Mouse (Mus musculus) limb, embryonic 15.5 days (tissue): Measurements from ENCODE around the gene Adck1. TPM values are rescaled to one million over a fixed set of nuclear protein-coding genes. Genes with fewer than 3 reads are reported as not detected.

Experiments used
- ATAC-seq: fragments of 200-750 bp; cut with Nextera tagmentation; 2 replicates; pipeline ENCODE4 v1.8.0; 2017; ENCODE audit warnings: low read depth, moderate TSS enrichment; ENCODE audit not compliant: insufficient number of reproducible peaks, low FRiP score, low TSS enrichment
- H3K27ac ChIP-seq: fragments of 300-500 bp; sonication (generic); 2 replicates; pipeline ENCODE4 v1.5.1; 2015; ENCODE audit warnings: moderate library complexity, mild to moderate bottlenecking, inconsistent platforms
- H3K27me3 ChIP-seq: fragments of 300-500 bp; sonication (generic); 2 replicates; pipeline ENCODE4 v1.6.1; 2015; ENCODE audit warnings: inconsistent platforms
- H3K36me3 ChIP-seq: fragments of 300-500 bp; sonication (generic); 2 replicates; pipeline ENCODE4 v1.6.1; 2015; ENCODE audit warnings: inconsistent platforms
- H3K4me1 ChIP-seq: fragments of 300-500 bp; sonication (generic); 2 replicates; pipeline ENCODE4 v1.6.1; 2015; ENCODE audit warnings: inconsistent platforms
- H3K4me2 ChIP-seq: fragments of 300-500 bp; sonication (generic); 2 replicates; pipeline ENCODE4 v1.6.1; 2015; ENCODE audit warnings: mild to moderate bottlenecking, inconsistent platforms
- H3K4me3 ChIP-seq: fragments of 300-500 bp; sonication (generic); 2 replicates; pipeline ENCODE4 v1.5.1; 2015; ENCODE audit warnings: mild to moderate bottlenecking, inconsistent platforms
- H3K9ac ChIP-seq: fragments of 300-500 bp; sonication (generic); 2 replicates; pipeline ENCODE4 v1.6.1; 2015; ENCODE audit warnings: inconsistent platforms
- H3K9me3 ChIP-seq: fragments of 300-500 bp; sonication (generic); 2 replicates; pipeline ENCODE4 v1.6.1; 2016; ENCODE audit warnings: inconsistent platforms
- WGBS: fragments of 180-500 bp; shearing (Covaris S2); methylation state at CpG from one replicate; pipeline ENCODE4 v1.1.7; 2015; 5-methylcytosine and 5-hydroxymethylcytosine counted together
- polyA plus RNA-seq: library from polyadenylated mRNA; unstranded; fragments of >200 nt; fragmentation: Nextera tagmentation; extraction: Ambion mirVana; gene quantifications from 2 replicates; pipeline ENCODE4 v1.2.1, GENCODE M21; 2015

Gene Adck1
- polyA plus RNA-seq, 1 experiment from 2014 or later = 18.7 TPM

DNA sequence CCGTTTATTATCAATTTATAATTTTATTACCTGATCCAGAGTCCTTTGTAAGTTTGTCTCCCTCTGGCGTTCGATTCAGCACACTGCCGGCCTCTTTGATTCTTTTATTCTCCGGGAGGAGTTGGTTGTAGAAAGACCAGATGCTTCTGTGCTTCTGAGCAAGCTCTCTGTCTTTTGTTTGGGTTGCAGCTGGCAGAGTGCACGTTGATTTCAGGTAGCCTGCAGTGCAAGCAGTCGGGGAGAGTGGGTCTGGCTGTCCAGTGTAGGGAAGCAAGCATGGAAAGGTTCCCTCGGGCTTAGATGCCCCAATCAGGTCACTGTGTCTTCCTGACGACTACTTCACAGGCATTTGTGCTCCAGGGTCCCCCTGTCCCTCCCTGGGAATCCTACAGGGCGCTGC, 16.5 kb downstream of the Adck1 start:
- H3K27me3 ChIP-seq = no peaks in the 10 kb centered on the region
- no peaks in the 10 kb centered on the region for H3K9me3 ChIP-seq
- no peak overlapping the region for H3K4me2 ChIP-seq
- no peaks in the 10 kb centered on the region for H3K4me1 ChIP-seq
- H3K4me3 ChIP-seq = no peak overlapping the region
- ATAC-seq = no peak
- no peak overlapping the region for H3K9ac ChIP-seq
- no peak overlapping the region for H3K27ac ChIP-seq
- H3K36me3 ChIP-seq = peaks cover 12% of the 10 kb centered on the region; the same call in 1 of the 2 replicates
- 33% methylated on average over 10 of the region's 10 CpGs for WGBS

GRCm38 (mm10) chr12:88378256-88378655, 17.9 kb downstream of the Adck1 start:
- 93% methylated on average over 2 of the region's 2 CpGs for WGBS
- no peak overlapping the region for H3K4me2 ChIP-seq
- H3K9me3 ChIP-seq = no peaks in the 10 kb centered on the region
- no peaks in the 10 kb centered on the region for H3K4me1 ChIP-seq
- H3K9ac ChIP-seq = no peak overlapping the region
- no peaks in the 10 kb centered on the region for H3K27me3 ChIP-seq
- ATAC-seq = no peak
- H3K4me3 ChIP-seq = no peak overlapping the region
- no peak overlapping the region for H3K27ac ChIP-seq
- H3K36me3 ChIP-seq = peaks cover 12% of the 10 kb centered on the region; the same call in 1 of the 2 replicates

DNA sequence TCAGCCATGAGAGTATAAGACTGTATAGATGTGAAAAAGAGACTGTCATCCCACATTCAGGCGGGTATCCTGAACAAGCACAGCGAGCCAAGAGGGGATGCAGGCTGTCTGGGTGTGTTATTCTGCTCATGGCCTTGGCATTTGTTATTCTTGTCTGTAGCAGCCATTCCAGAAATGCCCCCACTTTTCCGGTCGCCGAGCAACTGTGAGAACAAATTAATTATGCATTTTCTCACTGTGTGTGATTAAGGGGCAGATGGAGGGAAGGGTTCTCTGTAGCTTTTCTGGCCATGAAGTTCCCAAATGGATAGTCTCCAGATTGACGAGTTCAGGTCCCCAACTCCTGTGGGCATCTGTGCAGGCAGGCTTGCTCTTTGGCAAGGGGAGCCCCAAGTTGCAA, 28.5 kb downstream of the Adck1 start:
- Histone ChIP-seq H3K4me3 (no peak overlapping the region), H3K4me1 (no peaks in the 10 kb centered on the region), H3K9me3 (no peaks in the 10 kb centered on the region), H3K27ac (no peak overlapping the region), H3K9ac (no peak overlapping the region), H3K27me3 (no peaks in the 10 kb centered on the region), H3K36me3 (peaks cover 4% of the 10 kb centered on the region), H3K4me2 (no peak overlapping the region)
- ATAC-seq = no peak
- 84% methylated on average over 6 of the region's 6 CpGs for WGBS

DNA sequence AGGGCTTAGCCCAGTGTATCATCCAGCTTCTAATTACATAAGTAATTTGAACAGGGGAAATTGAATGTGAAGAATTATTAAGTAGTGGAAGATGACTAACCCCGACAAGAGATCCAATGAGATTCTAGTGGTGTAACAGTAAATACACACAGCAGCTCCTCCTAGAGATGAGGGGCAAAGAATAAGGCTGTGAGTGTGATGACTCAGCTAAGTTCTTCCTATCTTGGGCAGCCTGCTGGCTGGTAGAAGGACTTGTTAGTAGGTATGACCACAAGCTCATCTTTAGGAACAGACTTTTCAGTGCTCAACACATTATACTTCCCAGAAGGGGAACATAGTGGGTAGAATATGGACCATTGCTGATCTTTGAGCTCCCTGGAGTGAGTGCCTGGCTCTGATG, 38.3 kb downstream of the Adck1 start:
- WGBS = 89% methylated on average over 1 of the region's 1 CpGs
- no peak for ATAC-seq

GRCm38 (mm10) chr12:88403541-88403940, 43.2 kb downstream of the Adck1 start:
- peaks cover 8% of the 10 kb centered on the region; the same call in 1 of the 2 replicates for H3K36me3 ChIP-seq
- WGBS = 41% methylated on average over 5 of the region's 5 CpGs
- no peak for ATAC-seq
- no peak overlapping the region for H3K27ac ChIP-seq
- no peaks in the 10 kb centered on the region for H3K4me1 ChIP-seq
- no peak overlapping the region for H3K4me2 ChIP-seq
- H3K27me3 ChIP-seq = no peaks in the 10 kb centered on the region
- H3K9ac ChIP-seq = no peak overlapping the region
- no peaks in the 10 kb centered on the region for H3K9me3 ChIP-seq
- no peak overlapping the region for H3K4me3 ChIP-seq

More for the DNA sequence above, 38.3 kb downstream of the Adck1 start:
- Histone ChIP-seq H3K9me3 (no peaks in the 10 kb centered on the region), H3K27me3 (no peaks in the 10 kb centered on the region), H3K9ac (no peak overlapping the region), H3K4me1 (no peaks in the 10 kb centered on the region), H3K4me2 (no peak overlapping the region), H3K27ac (no peak overlapping the region), H3K36me3 (peaks cover 8% of the 10 kb centered on the region; the same call in 1 of the 2 replicates), H3K4me3 (no peak overlapping the region)

DNA sequence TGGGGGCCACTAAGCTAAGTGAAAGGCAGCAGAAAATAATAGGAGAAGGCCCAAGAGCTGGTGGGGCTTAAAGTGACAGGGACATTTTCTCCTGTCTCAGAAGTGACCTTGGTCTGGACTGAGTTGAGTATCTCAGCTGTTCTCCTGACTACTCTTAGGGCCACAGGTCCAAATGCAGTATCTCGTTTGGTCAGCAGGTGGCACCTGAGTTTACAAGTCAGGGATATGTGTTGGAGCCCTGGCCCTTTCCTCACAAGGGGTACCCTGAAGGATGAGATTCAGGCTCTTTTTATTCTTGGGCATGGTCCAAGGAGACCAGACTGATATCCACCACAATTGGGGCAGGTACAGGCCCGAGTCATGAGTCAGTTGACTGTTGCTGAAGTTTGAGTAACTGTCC, 44.8 kb downstream of the Adck1 start:
- WGBS = 33% methylated on average over 2 of the region's 2 CpGs
- H3K9me3 ChIP-seq = no peaks in the 10 kb centered on the region
- H3K27ac ChIP-seq = no peak overlapping the region
- ATAC-seq = no peak
- no peak overlapping the region for H3K9ac ChIP-seq
- H3K27me3 ChIP-seq = no peaks in the 10 kb centered on the region
- peaks cover 8% of the 10 kb centered on the region; the same call in 1 of the 2 replicates for H3K36me3 ChIP-seq
- no peak overlapping the region for H3K4me3 ChIP-seq
- no peaks in the 10 kb centered on the region for H3K4me1 ChIP-seq
- no peak overlapping the region for H3K4me2 ChIP-seq

DNA sequence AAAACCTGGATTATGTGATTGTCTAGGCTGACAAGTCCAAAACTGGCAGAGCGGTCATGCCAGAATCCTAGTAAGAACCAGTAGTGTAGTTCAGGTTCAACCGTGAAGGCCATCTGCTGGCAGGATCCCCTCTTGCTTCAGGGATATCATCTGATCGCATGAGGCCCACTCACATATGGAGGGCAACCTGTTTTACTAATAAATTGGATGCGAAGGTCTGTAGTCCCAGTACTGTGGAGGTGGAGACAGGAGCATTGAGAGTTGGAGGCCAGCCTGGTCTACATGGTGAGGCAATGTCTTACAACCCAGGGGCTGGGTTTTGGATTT, 47.6 kb downstream of the Adck1 start:
- H3K9ac ChIP-seq = no peak overlapping the region
- WGBS = 86% methylated on average over 4 of the region's 4 CpGs
- no peaks in the 10 kb centered on the region for H3K4me1 ChIP-seq
- no peak overlapping the region for H3K27ac ChIP-seq
- no peaks in the 10 kb centered on the region for H3K9me3 ChIP-seq
- ATAC-seq = no peak
- H3K36me3 ChIP-seq = peaks cover 14% of the 10 kb centered on the region; the same call in 1 of the 2 replicates
- no peak overlapping the region for H3K4me3 ChIP-seq
- no peaks in the 10 kb centered on the region for H3K27me3 ChIP-seq
- H3K4me2 ChIP-seq = no peak overlapping the region

DNA sequence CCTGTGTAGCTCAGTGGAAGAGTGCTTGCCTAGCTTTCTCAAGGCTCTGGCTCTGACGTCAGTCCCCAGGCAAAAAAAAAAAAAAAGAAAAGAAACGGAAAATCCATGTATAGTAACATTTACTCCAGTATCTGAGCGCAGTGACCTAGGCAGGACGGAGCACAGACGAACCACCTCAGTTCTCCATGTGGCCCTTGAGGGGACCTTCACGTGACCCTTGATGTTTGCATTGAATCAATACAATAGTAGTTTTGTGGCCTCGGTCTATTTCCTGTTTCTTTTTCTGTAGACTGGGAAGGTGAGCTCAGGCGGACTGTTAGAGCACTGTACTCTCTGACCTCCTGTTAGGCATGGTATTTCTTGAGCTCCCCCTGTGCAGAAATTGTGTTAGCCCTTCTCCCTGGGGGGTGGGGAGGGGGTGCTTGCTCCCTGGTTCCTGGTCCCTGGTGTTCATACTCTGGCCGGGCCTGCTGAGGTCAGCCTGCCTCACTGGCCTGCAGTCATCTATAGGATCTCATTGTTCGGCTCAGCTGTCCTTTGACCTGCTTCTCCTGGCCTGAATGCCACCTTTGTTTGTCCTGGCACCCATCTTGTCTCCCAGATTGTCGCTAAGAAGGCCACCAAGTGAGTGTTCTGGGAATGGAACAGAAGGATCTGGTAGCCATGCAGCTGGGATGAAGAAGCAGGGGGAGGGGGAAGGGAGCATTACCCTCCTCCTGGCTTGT, 48.1 kb downstream of the Adck1 start:
- H3K4me2 ChIP-seq = no peak overlapping the region
- H3K27ac ChIP-seq = no peak overlapping the region
- H3K27me3 ChIP-seq = no peaks in the 10 kb centered on the region
- H3K9me3 ChIP-seq = no peaks in the 10 kb centered on the region
- H3K4me3 ChIP-seq = no peak overlapping the region
- 67% methylated on average over 11 of the region's 11 CpGs for WGBS
- H3K4me1 ChIP-seq = no peaks in the 10 kb centered on the region
- no peak for ATAC-seq
- peaks cover 14% of the 10 kb centered on the region; the same call in 1 of the 2 replicates for H3K36me3 ChIP-seq
- H3K9ac ChIP-seq = no peak overlapping the region

GRCm38 (mm10) chr12:88413239-88413638, 52.9 kb downstream of the Adck1 start:
- 87% methylated on average over 1 of the region's 1 CpGs for WGBS
- no peaks in the 10 kb centered on the region for H3K4me1 ChIP-seq
- no peak overlapping the region for H3K4me3 ChIP-seq
- H3K27ac ChIP-seq = no peak overlapping the region
- H3K9ac ChIP-seq = no peak overlapping the region
- no peak for ATAC-seq
- H3K27me3 ChIP-seq = no peaks in the 10 kb centered on the region
- H3K36me3 ChIP-seq = peaks cover 14% of the 10 kb centered on the region; the same call in 1 of the 2 replicates
- no peak overlapping the region for H3K4me2 ChIP-seq
- H3K9me3 ChIP-seq = no peaks in the 10 kb centered on the region

DNA sequence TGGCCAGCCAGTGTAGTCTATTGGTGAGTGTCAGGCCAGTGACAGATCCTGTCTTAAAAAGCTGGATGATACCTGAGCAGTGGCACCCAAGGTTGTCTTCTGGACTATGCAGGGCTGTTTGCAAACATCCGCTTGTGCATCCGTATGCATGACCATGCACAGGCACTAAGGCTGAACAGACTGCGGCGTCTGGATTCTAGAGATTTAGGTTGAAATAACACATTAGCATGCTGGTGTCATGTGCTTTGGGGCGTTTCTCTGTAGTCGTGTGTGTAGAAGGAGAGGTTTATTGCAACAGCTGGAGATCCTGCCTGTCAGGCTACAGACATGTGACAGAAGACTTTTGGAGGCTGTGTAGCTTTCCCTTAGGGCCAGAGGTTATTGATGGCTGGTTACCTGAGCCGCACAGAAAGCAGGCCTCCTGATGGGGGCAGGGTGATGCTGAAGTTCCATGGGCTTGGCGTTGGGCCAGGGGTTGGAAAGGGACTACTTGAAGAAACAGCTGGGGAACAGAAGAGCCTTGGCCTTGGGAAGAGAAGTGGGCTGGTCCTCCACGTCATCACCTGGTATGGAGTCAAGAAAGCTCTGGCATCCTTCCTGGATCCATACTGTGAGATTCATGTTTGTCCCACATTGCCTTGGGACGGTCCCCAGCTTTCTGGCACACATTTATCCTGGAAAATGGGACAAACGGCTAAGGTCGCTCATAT, 59.7 kb downstream of the Adck1 start:
- WGBS = 37% methylated on average over 12 of the region's 12 CpGs
- H3K36me3 ChIP-seq = no peaks in the 10 kb centered on the region
- peaks cover 14% of the 10 kb centered on the region for H3K4me1 ChIP-seq
- peak; percentile 68; the same call in 1 of the 2 replicates for ATAC-seq
- H3K27me3 ChIP-seq = no peaks in the 10 kb centered on the region
- no peak overlapping the region for H3K4me2 ChIP-seq
- H3K4me3 ChIP-seq = no peak overlapping the region
- H3K27ac ChIP-seq = peak overlapping the region; percentile 57
- H3K9ac ChIP-seq = no peak overlapping the region
- H3K9me3 ChIP-seq = no peaks in the 10 kb centered on the region

- H3K9ac ChIP-seq = no peak overlapping the region
- 80% methylated on average over 3 of the region's 3 CpGs for WGBS
- H3K27ac ChIP-seq = no peak overlapping the region
- H3K4me3 ChIP-seq = no peak overlapping the region
- H3K36me3 ChIP-seq = no peaks in the 10 kb centered on the region
- peaks cover 5% of the 10 kb centered on the region; the same call in 1 of the 2 replicates for H3K4me1 ChIP-seq
- ATAC-seq = no peak
- no peaks in the 10 kb centered on the region for H3K9me3 ChIP-seq
- H3K27me3 ChIP-seq = no peaks in the 10 kb centered on the region
- H3K4me2 ChIP-seq = no peak overlapping the region
These were observed 66.6 kb downstream of the Adck1 start for GRCm38 (mm10) chr12:88426926-88427325.

- no peaks in the 10 kb centered on the region for H3K9me3 ChIP-seq
- ATAC-seq = no peak
- no peak overlapping the region for H3K4me3 ChIP-seq
- H3K27me3 ChIP-seq = no peaks in the 10 kb centered on the region
- H3K27ac ChIP-seq = no peak overlapping the region
- no peak overlapping the region for H3K9ac ChIP-seq
- 81% methylated on average over 2 of the region's 2 CpGs for WGBS
- H3K4me2 ChIP-seq = no peak overlapping the region
- H3K36me3 ChIP-seq = no peaks in the 10 kb centered on the region
- H3K4me1 ChIP-seq = peaks cover 3% of the 10 kb centered on the region; the same call in 1 of the 2 replicates
These were observed 68.4 kb downstream of the Adck1 start for GRCm38 (mm10) chr12:88428735-88429134.
